Mouse (Mus musculus): ENCODE data around the gene Cyb5b. TPM values are rescaled to one million over a fixed set of nuclear protein-coding genes. Genes with fewer than 3 reads are reported as not detected.

Gene Cyb5b
- total RNA-seq, 1 experiment: 44.9 TPM

GRCm38 (mm10) chr8:107109816-107110435, 40.5 kb upstream of the Cyb5b start:
- H3K9ac ChIP-seq (ENCODE audit: insufficient read depth, low read depth, low read length, poor library complexity, severe bottlenecking): no peak overlapping the region
- no peaks in the 10 kb centered on the region for H3K36me3 ChIP-seq (ENCODE audit: control insufficient read depth, insufficient read depth, low read length, poor library complexity, severe bottlenecking)
- H3K27ac ChIP-seq (ENCODE audit: insufficient read depth, low read depth, low read length, poor library complexity, severe bottlenecking): no peak overlapping the region
- H3K9me3 ChIP-seq (ENCODE audit: control insufficient read depth, insufficient read depth, low read depth, low read length): no peaks in the 10 kb centered on the region
- no peak for TF ChIP-seq CHD2 (IDR thresholded peaks at IDR 0.05; ENCODE audit: low read depth, low read length)
- no peak for TF ChIP-seq MAFK (IDR thresholded peaks at IDR 0.05; ENCODE audit: insufficient read depth, low read depth, low read length)
- TF ChIP-seq HCFC1 (IDR thresholded peaks at IDR 0.05; ENCODE audit: borderline replicate concordance, insufficient read depth, low read length): no peak
- no peak for TF ChIP-seq ZNF384 (IDR thresholded peaks at IDR 0.05; ENCODE audit: low read depth, low read length)
- TF ChIP-seq ZC3H11A (IDR thresholded peaks at IDR 0.05; ENCODE audit: borderline replicate concordance, low read depth, low read length): no peak
- peaks cover 0 to 12% of the 10 kb centered on the region in 2 experiments; a peak in 1 of 4 replicates for H3K4me1 ChIP-seq (ENCODE audit: control insufficient read depth in 2 of 2, insufficient read depth in 2 of 2, low read length in 2 of 2, poor library complexity in 1 of 2)
- DNase-seq (ENCODE audit: low read depth, low spot score): no peak
- in situ Hi-C loops (cut with MboI; ENCODE audit: low sequenced_read_pairs in 2 of 2, unreplicated experiment in 2 of 2): loop anchor here in 1 of 2 experiments (25.0 kb wide), 1 partner anchor 202 kb away; no protein-coding TSS in a partner anchor
- H3K4me3 ChIP-seq (ENCODE audit: insufficient read depth in 1 of 2, low read depth in 1 of 2, low read length in 2 of 2, poor library complexity in 1 of 2, severe bottlenecking in 1 of 2): no peak overlapping the region

- Histone ChIP-seq H3K27ac (ENCODE audit: insufficient read depth, low read depth, low read length, poor library complexity, severe bottlenecking) (no peak overlapping the region), H3K9me3 (ENCODE audit: control insufficient read depth, insufficient read depth, low read depth, low read length) (no peaks in the 10 kb centered on the region), H3K9ac (ENCODE audit: insufficient read depth, low read depth, low read length, poor library complexity, severe bottlenecking) (no peak overlapping the region), H3K36me3 (ENCODE audit: control insufficient read depth, insufficient read depth, low read length, poor library complexity, severe bottlenecking) (no peaks in the 10 kb centered on the region), H3K4me1 (ENCODE audit: control insufficient read depth in 2 of 2, insufficient read depth in 2 of 2, low read length in 2 of 2, poor library complexity in 1 of 2) (peaks cover 0 to 12% of the 10 kb centered on the region in 2 experiments; a peak in 1 of 4 replicates), H3K4me3 (ENCODE audit: insufficient read depth in 1 of 2, low read depth in 1 of 2, low read length in 2 of 2, poor library complexity in 1 of 2, severe bottlenecking in 1 of 2) (no peak overlapping the region)
- in situ Hi-C loops (cut with MboI; ENCODE audit: low sequenced_read_pairs in 2 of 2, unreplicated experiment in 2 of 2): loop anchor here in 1 of 2 experiments (25.0 kb wide), 1 partner anchor 202 kb away; no protein-coding TSS in a partner anchor
- no peak for DNase-seq (ENCODE audit: low read depth, low spot score)
- TF ChIP-seq CHD2 (IDR thresholded peaks at IDR 0.05; ENCODE audit: low read depth, low read length): no peak
- no peak for TF ChIP-seq ZC3H11A (IDR thresholded peaks at IDR 0.05; ENCODE audit: borderline replicate concordance, low read depth, low read length)
- TF ChIP-seq MAFK (IDR thresholded peaks at IDR 0.05; ENCODE audit: insufficient read depth, low read depth, low read length): no peak
- no peak for TF ChIP-seq ZNF384 (IDR thresholded peaks at IDR 0.05; ENCODE audit: low read depth, low read length)
- no peak for TF ChIP-seq HCFC1 (IDR thresholded peaks at IDR 0.05; ENCODE audit: borderline replicate concordance, insufficient read depth, low read length)
These were observed 39.7 kb upstream of the Cyb5b start for GRCm38 (mm10) chr8:107110629-107111330.

- H3K4me3 ChIP-seq (ENCODE audit: insufficient read depth in 1 of 2, low read depth in 1 of 2, low read length in 2 of 2, poor library complexity in 1 of 2, severe bottlenecking in 1 of 2): no peak overlapping the region
- no peak overlapping the region for H3K9ac ChIP-seq (ENCODE audit: insufficient read depth, low read depth, low read length, poor library complexity, severe bottlenecking)
- no peaks in the 10 kb centered on the region for H3K9me3 ChIP-seq (ENCODE audit: control insufficient read depth, insufficient read depth, low read depth, low read length)
- in situ Hi-C loops (cut with MboI; ENCODE audit: low sequenced_read_pairs in 2 of 2, unreplicated experiment in 2 of 2): loop anchor here in 1 of 2 experiments (25.0 kb wide), 1 partner anchor 201 kb away; no protein-coding TSS in a partner anchor
- peaks cover 0 to 14% of the 10 kb centered on the region in 2 experiments; a peak in 1 of 4 replicates for H3K4me1 ChIP-seq (ENCODE audit: control insufficient read depth in 2 of 2, insufficient read depth in 2 of 2, low read length in 2 of 2, poor library complexity in 1 of 2)
- no peak overlapping the region for H3K27ac ChIP-seq (ENCODE audit: insufficient read depth, low read depth, low read length, poor library complexity, severe bottlenecking)
- DNase-seq (ENCODE audit: low read depth, low spot score): no peak
- TF ChIP-seq MAFK (IDR thresholded peaks at IDR 0.05; ENCODE audit: insufficient read depth, low read depth, low read length) (no peak), ZC3H11A (IDR thresholded peaks at IDR 0.05; ENCODE audit: borderline replicate concordance, low read depth, low read length) (no peak), CHD2 (IDR thresholded peaks at IDR 0.05; ENCODE audit: low read depth, low read length) (no peak), ZNF384 (IDR thresholded peaks at IDR 0.05; ENCODE audit: low read depth, low read length) (no peak), HCFC1 (IDR thresholded peaks at IDR 0.05; ENCODE audit: borderline replicate concordance, insufficient read depth, low read length) (no peak)
- no peaks in the 10 kb centered on the region for H3K36me3 ChIP-seq (ENCODE audit: control insufficient read depth, insufficient read depth, low read length, poor library complexity, severe bottlenecking)
These were observed 38.9 kb upstream of the Cyb5b start for GRCm38 (mm10) chr8:107111340-107112105.

GRCm38 (mm10) chr8:107113209-107113608, 37.2 kb upstream of the Cyb5b start:
- no peak overlapping the region for H3K27ac ChIP-seq (ENCODE audit: insufficient read depth, low read depth, low read length, poor library complexity, severe bottlenecking)
- in situ Hi-C loops (cut with MboI; ENCODE audit: low sequenced_read_pairs in 2 of 2, unreplicated experiment in 2 of 2): loop anchor here in 1 of 2 experiments (25.0 kb wide), 1 partner anchor 199 kb away; no protein-coding TSS in a partner anchor

More at GRCm38 (mm10) chr8:107113209-107113608, 37.2 kb upstream of the Cyb5b start:
- Histone ChIP-seq H3K4me1 (ENCODE audit: control insufficient read depth in 2 of 2, insufficient read depth in 2 of 2, low read length in 2 of 2, poor library complexity in 1 of 2) (peaks cover 0 to 11% of the 10 kb centered on the region in 2 experiments; a peak in 1 of 4 replicates), H3K9ac (ENCODE audit: insufficient read depth, low read depth, low read length, poor library complexity, severe bottlenecking) (peak overlapping the region; percentile 7; the same call in 1 of the 2 replicates), H3K9me3 (ENCODE audit: control insufficient read depth, insufficient read depth, low read depth, low read length) (no peaks in the 10 kb centered on the region), H3K36me3 (ENCODE audit: control insufficient read depth, insufficient read depth, low read length, poor library complexity, severe bottlenecking) (no peaks in the 10 kb centered on the region), H3K4me3 (ENCODE audit: insufficient read depth in 1 of 2, low read depth in 1 of 2, low read length in 2 of 2, poor library complexity in 1 of 2, severe bottlenecking in 1 of 2) (no peak overlapping the region)
- no peak for DNase-seq (ENCODE audit: low read depth, low spot score)
- TF ChIP-seq ZC3H11A (IDR thresholded peaks at IDR 0.05; ENCODE audit: borderline replicate concordance, low read depth, low read length) (no peak), MAFK (IDR thresholded peaks at IDR 0.05; ENCODE audit: insufficient read depth, low read depth, low read length) (peak; percentile 63), HCFC1 (IDR thresholded peaks at IDR 0.05; ENCODE audit: borderline replicate concordance, insufficient read depth, low read length) (no peak), ZNF384 (IDR thresholded peaks at IDR 0.05; ENCODE audit: low read depth, low read length) (peak; percentile 94)

Data from ES-E14 (cell line).